Mouse (Mus musculus) heart, embryonic 14.5 days (tissue): Measurements from ENCODE around the gene Bbs9. TPM values are rescaled to one million over a fixed set of nuclear protein-coding genes. Genes with fewer than 3 reads are reported as not detected.

Experiments used
- ATAC-seq: fragments of 200-750 bp; cut with Nextera tagmentation; 2 replicates; pipeline ENCODE4 v1.8.0; 2017; ENCODE audit warnings: low read depth, moderate TSS enrichment; ENCODE audit not compliant: insufficient number of reproducible peaks, insufficient read depth, low FRiP score
- H3K27ac ChIP-seq, 2 experiments: fragments of 200-500 bp in 1 of 2; fragments of 300-500 bp in 1 of 2; sonication (generic) in 1 of 2; replicated peaks in 1 of 2; 2 replicates each; pipeline ENCODE4 v1.5.1; 2012 to 2014; ENCODE audit warnings: low read depth in 2 of 2, low read length in 2 of 2, control low read depth in 1 of 2, mild to moderate bottlenecking in 1 of 2, mixed read lengths in 1 of 2; ENCODE audit not compliant: control insufficient read depth in 1 of 2, insufficient read depth in 1 of 2
- H3K27me3 ChIP-seq: fragments of 300-500 bp; sonication (generic); 2 replicates; pipeline ENCODE4 v1.6.1; 2014; ENCODE audit warnings: mild to moderate bottlenecking, low read length, control low read depth; ENCODE audit not compliant: control insufficient read depth, insufficient read depth
- H3K36me3 ChIP-seq: fragments of 300-500 bp; sonication (generic); 2 replicates; pipeline ENCODE4 v1.6.1; 2014; ENCODE audit warnings: mild to moderate bottlenecking, control low read depth, low read length, mixed read lengths; ENCODE audit not compliant: control insufficient read depth, insufficient read depth
- H3K4me1 ChIP-seq, 2 experiments: fragments of 200-500 bp in 1 of 2; fragments of 300-500 bp in 1 of 2; sonication (generic) in 1 of 2; 2 replicates each; pipeline ENCODE4 v1.6.1; 2012 to 2014; ENCODE audit warnings: low read length in 2 of 2, control low read depth in 1 of 2, mixed read lengths in 1 of 2; ENCODE audit not compliant: control insufficient read depth in 2 of 2, insufficient read depth in 2 of 2
- H3K4me2 ChIP-seq: fragments of 300-500 bp; sonication (generic); 2 replicates; pipeline ENCODE4 v1.6.1; 2014; ENCODE audit warnings: mild to moderate bottlenecking, low read length
- H3K4me3 ChIP-seq, 2 experiments: fragments of 200-500 bp in 1 of 2; fragments of 300-500 bp in 1 of 2; sonication (generic) in 1 of 2; 2 replicates each; pipeline ENCODE4 v1.5.1; 2012 to 2014; ENCODE audit warnings: low read length in 2 of 2, mild to moderate bottlenecking in 2 of 2, control low read depth in 1 of 2, low read depth in 1 of 2, moderate library complexity in 1 of 2; ENCODE audit not compliant: control insufficient read depth in 1 of 2, insufficient read depth in 1 of 2
- H3K9ac ChIP-seq: fragments of 300-500 bp; sonication (generic); 2 replicates; pipeline ENCODE4 v1.6.1; 2014; ENCODE audit warnings: mild to moderate bottlenecking, low read length
- H3K9me3 ChIP-seq: fragments of 300-500 bp; sonication (generic); 2 replicates; pipeline ENCODE4 v1.6.1; 2016; ENCODE audit warnings: low read length, control low read depth; ENCODE audit not compliant: control insufficient read depth
- WGBS: fragments of 180-500 bp; shearing (Covaris S2); extraction: QIAGEN DNeasy Blood & Tissue Kit; methylation state at CpG from one replicate; pipeline ENCODE4 v1.1.7; 2014; 5-methylcytosine and 5-hydroxymethylcytosine counted together
- polyA plus RNA-seq: library from polyadenylated mRNA; unstranded; fragments of >200 nt; fragmentation: Nextera tagmentation; extraction: Ambion mirVana; gene quantifications from 2 replicates; pipeline ENCODE4 v1.2.1, GENCODE M21; 2014

Bbs9 gene
- 6.4 and 11.6 TPM in 2 replicates for polyA plus RNA-seq

GRCm38 (mm10) chr9:22475424-22475868 lies at the start of gene Bbs9:
Bbs9 (plus strand) TSS chr9:22475715.
- Histone ChIP-seq H3K4me3 (peak within 1 kb of the TSS; percentile 68 to 72), H3K4me2 (peak within 1 kb of the TSS; percentile 75), H3K27ac (peak within 1 kb of the TSS; percentile 15 to 53; a peak in 2 of 4 replicates), H3K9me3 (no peaks in the 10 kb centered on the region), H3K36me3 (no peaks in the 10 kb centered on the region), H3K27me3 (no peaks in the 10 kb centered on the region), H3K9ac (peak within 1 kb of the TSS; percentile 75), H3K4me1 (peaks cover 0 to 6% of the 10 kb centered on the region in 2 experiments; a peak in 2 of 4 replicates)
- WGBS = 1% methylated on average over 25 of the region's 25 CpGs
- ATAC-seq = peak; percentile 97

GRCm38 (mm10) chr9:22428028-22428665 lies 47.4 kb upstream of the Bbs9 start:
- no peaks in the 10 kb centered on the region for H3K27me3 ChIP-seq

GRCm38 (mm10) chr9:22428666-22429410 lies 46.7 kb upstream of the Bbs9 start:
- no peaks in the 10 kb centered on the region for H3K27me3 ChIP-seq
- no peak overlapping the region for H3K27ac ChIP-seq
- H3K4me3 ChIP-seq = no peak overlapping the region
- H3K4me2 ChIP-seq = no peak overlapping the region
- H3K9me3 ChIP-seq = no peaks in the 10 kb centered on the region
- 76% methylated on average over 14 of the region's 14 CpGs for WGBS
- peaks cover 6 to 19% of the 10 kb centered on the region in 2 experiments for H3K4me1 ChIP-seq
- no peak overlapping the region for H3K9ac ChIP-seq
- H3K36me3 ChIP-seq = no peaks in the 10 kb centered on the region
- ATAC-seq = no peak

More at GRCm38 (mm10) chr9:22428028-22428665, 47.4 kb upstream of the Bbs9 start:
- ATAC-seq = no peak
- no peak overlapping the region for H3K4me3 ChIP-seq
- no peaks in the 10 kb centered on the region for H3K9me3 ChIP-seq
- H3K4me2 ChIP-seq = no peak overlapping the region
- peaks cover 6 to 21% of the 10 kb centered on the region in 2 experiments for H3K4me1 ChIP-seq
- WGBS = 76% methylated on average over 2 of the region's 4 CpGs
- H3K27ac ChIP-seq = no peak overlapping the region
- H3K36me3 ChIP-seq = no peaks in the 10 kb centered on the region
- no peak overlapping the region for H3K9ac ChIP-seq

GRCm38 (mm10) chr9:22429533-22430241 lies 45.8 kb upstream of the Bbs9 start:
- H3K4me3 ChIP-seq = no peak overlapping the region
- H3K4me2 ChIP-seq = peak overlapping the region; percentile 42
- H3K4me1 ChIP-seq = peaks cover 0 to 12% of the 10 kb centered on the region in 2 experiments; a peak in 2 of 4 replicates
- no peaks in the 10 kb centered on the region for H3K27me3 ChIP-seq
- no peak overlapping the region for H3K9ac ChIP-seq
- no peaks in the 10 kb centered on the region for H3K9me3 ChIP-seq
- 58% methylated on average over 15 of the region's 15 CpGs for WGBS
- H3K27ac ChIP-seq = no peak overlapping the region
- H3K36me3 ChIP-seq = no peaks in the 10 kb centered on the region
- no peak for ATAC-seq

GRCm38 (mm10) chr9:22430315-22430840 lies 45.1 kb upstream of the Bbs9 start:
- H3K27ac ChIP-seq = no peak overlapping the region
- ATAC-seq = no peak
- peak overlapping the region; percentile 42; the same call in 1 of the 2 replicates for H3K4me2 ChIP-seq
- WGBS = 33% methylated on average over 5 of the region's 5 CpGs
- no peak overlapping the region for H3K4me3 ChIP-seq
- no peak overlapping the region for H3K9ac ChIP-seq
- peaks cover 0 to 12% of the 10 kb centered on the region in 2 experiments; a peak in 2 of 4 replicates for H3K4me1 ChIP-seq
- H3K27me3 ChIP-seq = no peaks in the 10 kb centered on the region
- no peaks in the 10 kb centered on the region for H3K9me3 ChIP-seq
- no peaks in the 10 kb centered on the region for H3K36me3 ChIP-seq

- Histone ChIP-seq H3K36me3 (no peaks in the 10 kb centered on the region), H3K27me3 (no peaks in the 10 kb centered on the region), H3K4me3 (no peak overlapping the region), H3K4me2 (no peak overlapping the region), H3K9ac (no peak overlapping the region), H3K9me3 (no peaks in the 10 kb centered on the region), H3K4me1 (peaks cover 0 to 12% of the 10 kb centered on the region in 2 experiments; a peak in 2 of 4 replicates), H3K27ac (no peak overlapping the region)
- ATAC-seq = no peak
- 66% methylated on average over 2 of the region's 2 CpGs for WGBS
These were observed 42.3 kb upstream of the Bbs9 start for GRCm38 (mm10) chr9:22433221-22433620.

- 58% methylated on average over 2 of the region's 2 CpGs for WGBS
- H3K4me3 ChIP-seq = no peak overlapping the region
These were observed 41.4 kb upstream of the Bbs9 start for GRCm38 (mm10) chr9:22434101-22434500.

More at GRCm38 (mm10) chr9:22434101-22434500, 41.4 kb upstream of the Bbs9 start:
- no peaks in the 10 kb centered on the region for H3K9me3 ChIP-seq
- no peaks in the 10 kb centered on the region for H3K27me3 ChIP-seq
- no peak overlapping the region for H3K4me2 ChIP-seq
- H3K36me3 ChIP-seq = no peaks in the 10 kb centered on the region
- peaks cover 0 to 12% of the 10 kb centered on the region in 2 experiments; a peak in 2 of 4 replicates for H3K4me1 ChIP-seq
- no peak overlapping the region for H3K27ac ChIP-seq
- ATAC-seq = no peak
- no peak overlapping the region for H3K9ac ChIP-seq
